ENCODE assay signal across 8 mouse cellular contexts in genomic region chr1:93085136-93085535, GRCm38 (mm10). TPM values are rescaled to one million over a fixed set of nuclear protein-coding genes. Genes with fewer than 3 reads are reported as not detected.
DNase-seq lines count a peak whose midpoint lies in the region; ATAC-seq and TF ChIP-seq lines count a peak whose summit lies in the region.

No protein-coding gene starts in this region.

- peak overlapping the region; percentile 83 for H3K27ac ChIP-seq in hindbrain, embryonic 13.5 days
- no peak overlapping the region for H3K27ac ChIP-seq in hindbrain, embryonic 11.5 days (ENCODE audit: low read depth, low read length)
- peak overlapping the region; percentile 53; the same call in 1 of the 2 replicates for H3K27ac ChIP-seq in forebrain, embryonic 10.5 days
- H3K27ac ChIP-seq in limb, embryonic 14.5 days (replicated peaks; ENCODE audit: low read depth, low read length) = no peak overlapping the region
- H3K27ac ChIP-seq in kidney, embryonic 15.5 days = no peak overlapping the region

- H3K9ac ChIP-seq in hindbrain, embryonic 13.5 days = no peak overlapping the region
- no peak overlapping the region for H3K9ac ChIP-seq in hindbrain, embryonic 11.5 days (ENCODE audit: low read depth, low read length)
- no peak overlapping the region; the same call in 1 of the 2 replicates for H3K9ac ChIP-seq in limb, embryonic 14.5 days (ENCODE audit: low read depth, low read length, severe bottlenecking)
- H3K9ac ChIP-seq in kidney, embryonic 15.5 days = no peak overlapping the region

- peaks cover 37% of the 10 kb centered on the region for H3K4me1 ChIP-seq in hindbrain, embryonic 13.5 days (replicated peaks)
- 0 out of 2 replicates have a peak, but pooled peaks cover 3% of the 10 kb centered on the region for H3K4me1 ChIP-seq in hindbrain, embryonic 11.5 days (replicated peaks; ENCODE audit: control insufficient read depth, insufficient read depth, low read length)
- H3K4me1 ChIP-seq in forebrain, embryonic 10.5 days = peaks cover 34% of the 10 kb centered on the region
- peaks cover 8% of the 10 kb centered on the region for H3K4me1 ChIP-seq in limb, embryonic 14.5 days (ENCODE audit: control insufficient read depth, insufficient read depth, low read length)
- H3K4me1 ChIP-seq in kidney, embryonic 15.5 days = peaks cover 8% of the 10 kb centered on the region; the same call in 1 of the 2 replicates

- no peak for ATAC-seq in hindbrain, embryonic 13.5 days (ENCODE audit: low FRiP score)
- ATAC-seq in hindbrain, embryonic 11.5 days (ENCODE audit: low FRiP score) = no peak
- ATAC-seq in limb, embryonic 14.5 days (ENCODE audit: low FRiP score, low read depth) = no peak
- ATAC-seq in erythroid progenitor cell, adult 5-6 weeks (replicated peaks; ENCODE audit: low FRiP score, poor library complexity, severe bottlenecking) = no peak
- ATAC-seq in kidney, embryonic 15.5 days (replicated peaks; ENCODE audit: low FRiP score) = no peak

- no peak overlapping the region for H3K4me3 ChIP-seq in hindbrain, embryonic 13.5 days
- H3K4me3 ChIP-seq in hindbrain, embryonic 11.5 days (ENCODE audit: low read depth, low read length) = no peak overlapping the region
- H3K4me3 ChIP-seq in forebrain, embryonic 10.5 days = no peak overlapping the region
- no peak overlapping the region for H3K4me3 ChIP-seq in limb, embryonic 14.5 days (replicated peaks; ENCODE audit: low read length)
- H3K4me3 ChIP-seq in kidney, embryonic 15.5 days (replicated peaks) = no peak overlapping the region

- no peak for DNase-seq in hindbrain, embryonic 11.5 days (ENCODE audit: low spot score)
- peak; percentile 33 for DNase-seq in NIH3T3 (ENCODE audit: low read depth)
- no peak for DNase-seq in forebrain, embryonic 10.5 days (ENCODE audit: extremely low spot score, low spot score)
- peak; percentile 60 for DNase-seq in limb, embryonic 14.5 days (ENCODE audit: low spot score)
- DNase-seq in spleen, adult 12 weeks (ENCODE audit: low spot score) = no peak

- H3K27me3 ChIP-seq in hindbrain, embryonic 13.5 days = no peaks in the 10 kb centered on the region
- H3K27me3 ChIP-seq in hindbrain, embryonic 11.5 days (ENCODE audit: control insufficient read depth, insufficient read depth, low read length) = no peaks in the 10 kb centered on the region
- H3K27me3 ChIP-seq in forebrain, embryonic 10.5 days (ENCODE audit: poor library complexity, severe bottlenecking) = no peaks in the 10 kb centered on the region
- no peaks in the 10 kb centered on the region for H3K27me3 ChIP-seq in limb, embryonic 14.5 days (ENCODE audit: control insufficient read depth, insufficient read depth, low read length)
- no peaks in the 10 kb centered on the region for H3K27me3 ChIP-seq in kidney, embryonic 15.5 days

- no peaks in the 10 kb centered on the region for H3K9me3 ChIP-seq in hindbrain, embryonic 13.5 days
- H3K9me3 ChIP-seq in hindbrain, embryonic 11.5 days (ENCODE audit: control insufficient read depth, low read length) = no peaks in the 10 kb centered on the region
- H3K9me3 ChIP-seq in forebrain, embryonic 10.5 days = no peaks in the 10 kb centered on the region
- H3K9me3 ChIP-seq in limb, embryonic 14.5 days (ENCODE audit: control insufficient read depth, low read length) = no peaks in the 10 kb centered on the region
- H3K9me3 ChIP-seq in kidney, embryonic 15.5 days (replicated peaks) = no peaks in the 10 kb centered on the region

- WGBS in hindbrain, embryonic 13.5 days = 38% methylated on average over 6 of the region's 6 CpGs
- 68% methylated on average over 6 of the region's 6 CpGs for WGBS in hindbrain, embryonic 11.5 days
- WGBS in forebrain, embryonic 10.5 days = 73% methylated on average over 6 of the region's 6 CpGs
- 58% methylated on average over 6 of the region's 6 CpGs for WGBS in limb, embryonic 14.5 days
- WGBS in kidney, embryonic 15.5 days = 76% methylated on average over 6 of the region's 6 CpGs

- no peak for TF ChIP-seq POLR2A in limb, embryonic 14.5 days (IDR thresholded peaks at IDR 0.05; ENCODE audit: borderline replicate concordance, extremely low read depth, insufficient read depth, insufficient read length)

- no peak overlapping the region for H3K4me2 ChIP-seq in hindbrain, embryonic 13.5 days
- no peak overlapping the region for H3K4me2 ChIP-seq in hindbrain, embryonic 11.5 days (replicated peaks; ENCODE audit: low read depth, low read length)
- no peak overlapping the region for H3K4me2 ChIP-seq in limb, embryonic 14.5 days (replicated peaks; ENCODE audit: low read depth, low read length, severe bottlenecking)
- H3K4me2 ChIP-seq in kidney, embryonic 15.5 days = no peak overlapping the region

- peaks cover 49% of the 10 kb centered on the region for H3K36me3 ChIP-seq in hindbrain, embryonic 13.5 days
- H3K36me3 ChIP-seq in hindbrain, embryonic 11.5 days (ENCODE audit: control insufficient read depth, insufficient read depth, low read length) = no peaks in the 10 kb centered on the region
- H3K36me3 ChIP-seq in forebrain, embryonic 10.5 days (replicated peaks) = peaks cover 52% of the 10 kb centered on the region
- H3K36me3 ChIP-seq in limb, embryonic 14.5 days (ENCODE audit: control insufficient read depth, insufficient read depth, low read length) = no peaks in the 10 kb centered on the region
- no peaks in the 10 kb centered on the region for H3K36me3 ChIP-seq in kidney, embryonic 15.5 days

RNA-seq across cellular contexts. Expression of gene Kif1a, which starts 16.6 kb away (rescaled TPM):
- 340 and 349 TPM in 2 replicates for polyA plus RNA-seq in hindbrain, embryonic 13.5 days (2015; fragmentation: Nextera tagmentation; extraction: Ambion mirVana)
- 72.0 and 82.8 TPM in 2 replicates for polyA plus RNA-seq in hindbrain, embryonic 11.5 days (2014; fragmentation: Nextera tagmentation; extraction: Ambion mirVana)
- polyA plus RNA-seq in forebrain, embryonic 10.5 days (2016; fragmentation: Nextera tagmentation; extraction: Ambion mirVana) = 41.4 and 41.5 TPM in 2 replicates
- polyA plus RNA-seq in limb, embryonic 14.5 days (2012; rRNA removed) = 8.1 and 10.4 TPM in 2 replicates
- polyA plus RNA-seq in limb, embryonic 14.5 days (2014; fragmentation: Nextera tagmentation; extraction: Ambion mirVana) = 16.4 and 17.5 TPM in 2 replicates
- total RNA-seq in erythroid progenitor cell, adult 5-6 weeks (2015; ENCODE audit: low replicate concordance) = 0.36 TPM in 1 of 2 replicates, not detected in the other
- total RNA-seq in erythroid progenitor cell, adult 5-6 weeks (2017; ENCODE audit: low replicate concordance) = not detected in 2 replicates
- polyA plus RNA-seq in kidney, embryonic 15.5 days (2015; fragmentation: Nextera tagmentation; extraction: Ambion mirVana) = 7.0 and 10.0 TPM in 2 replicates

RNA-seq across cellular contexts. Expression of gene Agxt, which starts 49.9 kb away (rescaled TPM):
- polyA plus RNA-seq in hindbrain, embryonic 13.5 days (2015; fragmentation: Nextera tagmentation; extraction: Ambion mirVana) = not detected in 2 replicates
- polyA plus RNA-seq in hindbrain, embryonic 11.5 days (2014; fragmentation: Nextera tagmentation; extraction: Ambion mirVana) = not detected in 2 replicates
- not detected in 2 replicates for polyA plus RNA-seq in forebrain, embryonic 10.5 days (2016; fragmentation: Nextera tagmentation; extraction: Ambion mirVana)
- not detected in 2 replicates for polyA plus RNA-seq in limb, embryonic 14.5 days (2012; rRNA removed)
- not detected in 2 replicates for polyA plus RNA-seq in limb, embryonic 14.5 days (2014; fragmentation: Nextera tagmentation; extraction: Ambion mirVana)
- total RNA-seq in erythroid progenitor cell, adult 5-6 weeks (2015; ENCODE audit: low replicate concordance) = not detected in 2 replicates
- not detected in 2 replicates for total RNA-seq in erythroid progenitor cell, adult 5-6 weeks (2017; ENCODE audit: low replicate concordance)
- 0.38 TPM in 1 of 2 replicates, not detected in the other for polyA plus RNA-seq in kidney, embryonic 15.5 days (2015; fragmentation: Nextera tagmentation; extraction: Ambion mirVana)

Comparison
In these comparisons a context has a peak if more than half of its experiments do, and no peak if none do; other contexts are left out.
1. H3K27ac ChIP-seq: peak in hindbrain, embryonic 13.5 days (single experiment) and forebrain, embryonic 10.5 days (single experiment); none in hindbrain, embryonic 11.5 days (single experiment), limb, embryonic 14.5 days (single experiment) and kidney, embryonic 15.5 days (single experiment).
2. DNase-seq: peak in NIH3T3 (single experiment) and limb, embryonic 14.5 days (single experiment); none in hindbrain, embryonic 11.5 days (single experiment), forebrain, embryonic 10.5 days (single experiment) and spleen, adult 12 weeks (single experiment).